Mouse (Mus musculus): ENCODE results near the gene Ms4a18.

DNA sequence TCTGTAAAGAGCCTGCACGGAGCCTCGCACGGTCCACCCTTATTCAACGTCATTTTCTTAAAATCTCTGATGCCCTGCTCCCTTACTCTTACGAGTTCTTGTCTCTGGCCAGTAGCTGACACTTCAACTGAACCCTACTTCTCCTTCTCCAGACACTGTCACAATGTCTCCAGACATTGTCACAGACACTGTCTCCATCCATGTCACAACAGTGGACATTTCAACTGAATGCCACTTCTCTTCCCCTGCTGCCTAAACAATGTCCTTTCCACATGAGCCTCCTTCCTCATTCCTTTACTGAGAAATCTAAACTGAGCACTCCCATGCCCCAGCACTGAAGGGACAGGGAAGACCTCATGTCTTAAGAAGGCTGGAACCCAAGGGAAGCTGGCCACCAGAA lies 70.6 kb downstream of the Ms4a18 start:
- TF ChIP-seq CTCF (conservative IDR thresholded peaks at IDR 0.05; ENCODE audit: low read length) (no peak), POU5F1 (IDR thresholded peaks at IDR 0.05; ENCODE audit: borderline replicate concordance, low read length) (no peak)
